Mouse (Mus musculus) heart, postnatal 10 days (tissue): ENCODE measurements around the gene Fam189a1. TPM values are rescaled to one million over a fixed set of nuclear protein-coding genes. Genes with fewer than 3 reads are reported as not detected.

ENCODE experiments used
- DNase-seq, 2 experiments: peaks; one replicate each; pipeline ENCODE4 v3.0.0; 2021
- intact Hi-C: fragments of 180-260 bp; cut with DNase I; formaldehyde crosslinking; loops from one replicate; pipeline ENCODE4 v1.15.1; 2025
- total RNA-seq, 2 experiments: library from RNA; stranded (reverse); gene quantifications; 2 replicates each; pipeline ENCODE4 v1.2.3; 2021

The Fam189a1 gene
- total RNA-seq, 2 experiments from 2014 or later, result not detected

- intact Hi-C loops, result no loop called here
- no peak for DNase-seq
These were observed 108.7 kb downstream of the Fam189a1 start for GRCm38 (mm10) chr7:65047700-65048099.

GRCm38 (mm10) chr7:65046690-65047089 lies 109.7 kb downstream of the Fam189a1 start:
- intact Hi-C loops, result no loop called here
- no peak for DNase-seq

GRCm38 (mm10) chr7:65044280-65044679 lies 112.1 kb downstream of the Fam189a1 start:
- intact Hi-C loops, result no loop called here
- DNase-seq, result no peak

- intact Hi-C loops, result no loop called here
- no peak for DNase-seq
These were observed 115.3 kb downstream of the Fam189a1 start for GRCm38 (mm10) chr7:65041106-65041505.

GRCm38 (mm10) chr7:65031741-65032140 lies 124.6 kb downstream of the Fam189a1 start:
- intact Hi-C loops, result no loop called here
- DNase-seq, result no peak

- intact Hi-C loops, result no loop called here
- DNase-seq, result no peak
These were observed 125.2 kb downstream of the Fam189a1 start for GRCm38 (mm10) chr7:65031195-65031594.

- no peak for DNase-seq
- intact Hi-C loops, result no loop called here
These were observed 126.4 kb downstream of the Fam189a1 start for GRCm38 (mm10) chr7:65029985-65030384.

GRCm38 (mm10) chr7:65021298-65021697 lies 135.1 kb downstream of the Fam189a1 start:
- DNase-seq, result no peak
- intact Hi-C loops, result no loop called here

GRCm38 (mm10) chr7:65018036-65018679 lies 138.2 kb downstream of the Fam189a1 start:
- DNase-seq, result no peak
- intact Hi-C loops, result no loop called here

- intact Hi-C loops, result no loop called here
- DNase-seq, result no peak
These were observed 139.0 kb downstream of the Fam189a1 start for GRCm38 (mm10) chr7:65017348-65017747.

GRCm38 (mm10) chr7:65011133-65011532 lies 145.2 kb downstream of the Fam189a1 start:
- DNase-seq, result peak; percentile 1 to 3
- intact Hi-C loops, result no loop called here

- intact Hi-C loops, result no loop called here
These were observed 146.1 kb downstream of the Fam189a1 start for GRCm38 (mm10) chr7:65010275-65010674.

GRCm38 (mm10) chr7:65005731-65006130 lies 150.6 kb downstream of the Fam189a1 start:
- no peak for DNase-seq
- intact Hi-C loops, result no loop called here

More at GRCm38 (mm10) chr7:65010275-65010674, 146.1 kb downstream of the Fam189a1 start:
- DNase-seq, result no peak

- intact Hi-C loops, result no loop called here
These were observed 156.6 kb downstream of the Fam189a1 start for GRCm38 (mm10) chr7:64999718-65000214.

GRCm38 (mm10) chr7:64997743-64998142 lies 158.6 kb downstream of the Fam189a1 start:
- intact Hi-C loops, result no loop called here
- DNase-seq, result no peak

More at GRCm38 (mm10) chr7:64999718-65000214, 156.6 kb downstream of the Fam189a1 start:
- no peak for DNase-seq

GRCm38 (mm10) chr7:64995946-64996444 lies 160.4 kb downstream of the Fam189a1 start:
- intact Hi-C loops, result no loop called here
- no peak for DNase-seq

GRCm38 (mm10) chr7:64989406-64989805 lies 167.0 kb downstream of the Fam189a1 start:
- no peak for DNase-seq
- intact Hi-C loops, result no loop called here

- intact Hi-C loops, result no loop called here
- no peak for DNase-seq
These were observed 168.4 kb downstream of the Fam189a1 start for GRCm38 (mm10) chr7:64988015-64988414.

- no peak for DNase-seq
- intact Hi-C loops, result no loop called here
These were observed 171.8 kb downstream of the Fam189a1 start for GRCm38 (mm10) chr7:64984468-64985120.

GRCm38 (mm10) chr7:64981511-64982235 lies 174.7 kb downstream of the Fam189a1 start:
- intact Hi-C loops, result no loop called here
- DNase-seq, result no peak

GRCm38 (mm10) chr7:64973590-64974262 lies 182.6 kb downstream of the Fam189a1 start:
- DNase-seq, result no peak
- intact Hi-C loops, result no loop called here
